Mouse (Mus musculus) lung, postnatal 0 days (tissue): ENCODE results near the gene Ovch2.

Experiments used
- CTCF ChIP-seq: IDR thresholded peaks from 2 replicates; pipeline ENCODE4 v1.5.1; 2016; ENCODE audit warnings: antibody characterized with exemption, mild to moderate bottlenecking
- EP300 ChIP-seq: IDR thresholded peaks from 2 replicates; pipeline ENCODE4 v1.6.1; 2016; ENCODE audit warnings: antibody characterized with exemption, mild to moderate bottlenecking, control low read depth

DNA sequence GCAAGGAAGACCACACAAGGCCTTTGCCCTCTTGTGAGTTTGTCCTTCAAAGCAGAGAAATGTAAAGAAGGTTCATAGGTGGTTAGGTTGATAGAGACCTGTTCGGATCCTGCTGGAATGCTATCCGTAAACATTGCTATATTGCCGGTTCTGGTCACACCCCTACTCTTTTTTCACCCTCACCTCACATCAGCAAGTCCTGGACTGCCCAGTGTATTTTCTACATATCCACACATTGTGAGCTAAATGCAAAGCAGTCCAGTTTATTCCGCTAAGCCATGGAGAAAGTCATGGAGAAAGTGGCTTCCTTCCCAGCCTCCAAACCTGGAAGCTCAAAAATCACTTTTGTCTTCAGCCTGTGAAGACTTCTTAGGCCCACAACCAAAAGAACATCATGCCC lies 51.3 kb downstream of the Ovch2 start:
- TF ChIP-seq CTCF (no peak), EP300 (no peak)
